Mouse (Mus musculus) lung, adult 2 months (tissue): ENCODE data around the gene Zfx.

Experiments
- CTCF ChIP-seq: fragments of 200-500 bp; IDR thresholded peaks from 2 replicates; pipeline ENCODE4 v1.5.1; 2011; ENCODE audit warnings: mild to moderate bottlenecking, low read length, control low read depth; ENCODE audit not compliant: insufficient read depth
- POLR2A ChIP-seq: fragments of 200-500 bp; IDR thresholded peaks from 2 replicates; pipeline ENCODE4 v1.6.1; 2011; ENCODE audit warnings: low read depth, mild to moderate bottlenecking, control low read depth, low read length, borderline replicate concordance; ENCODE audit errors: extremely low read depth

GRCm38 (mm10) chrX:94142004-94142771 is 18.7 kb upstream of the Zfx start:
- TF ChIP-seq POLR2A: no peak
- no peak for TF ChIP-seq CTCF
